Mouse (Mus musculus) T-helper 2 cell (primary cell): Measurements from ENCODE around the gene Tns4.

ENCODE experiments used
- in situ Hi-C: fragments of 300-600 bp; cut with MboI, MseI; formaldehyde crosslinking; loops from one replicate; pipeline ENCODE4 v1.15.1; 2025; ENCODE audit warnings: high pct_unique_total_duplicates

Gene Tns4

GRCm38 (mm10) chr11:99089077-99089601, at the start of gene Tns4:
Tns4 (minus strand) TSS chr11:99089306.
- in situ Hi-C loops: no loop called here

- in situ Hi-C loops: no loop called here
Observed at GRCm38 (mm10) chr11:99137385-99137784, 48.3 kb upstream of the Tns4 start.

GRCm38 (mm10) chr11:99136961-99137360, 47.9 kb upstream of the Tns4 start:
- in situ Hi-C loops: no loop called here

GRCm38 (mm10) chr11:99136361-99136760, 47.3 kb upstream of the Tns4 start:
- in situ Hi-C loops: no loop called here

- in situ Hi-C loops: no loop called here
Observed at GRCm38 (mm10) chr11:99135047-99135440, 45.9 kb upstream of the Tns4 start.

GRCm38 (mm10) chr11:99134266-99135046, 45.4 kb upstream of the Tns4 start:
- in situ Hi-C loops: no loop called here

- in situ Hi-C loops: no loop called here
Observed at GRCm38 (mm10) chr11:99133285-99133897, 44.3 kb upstream of the Tns4 start.

- in situ Hi-C loops: no loop called here
Observed at GRCm38 (mm10) chr11:99132091-99132730, 43.1 kb upstream of the Tns4 start.

GRCm38 (mm10) chr11:99131463-99131840, 42.3 kb upstream of the Tns4 start:
- in situ Hi-C loops: no loop called here

- in situ Hi-C loops: no loop called here
Observed at GRCm38 (mm10) chr11:99130736-99131462, 41.8 kb upstream of the Tns4 start.

GRCm38 (mm10) chr11:99129287-99129686, 40.2 kb upstream of the Tns4 start:
- in situ Hi-C loops: no loop called here

- in situ Hi-C loops: no loop called here
Observed at GRCm38 (mm10) chr11:99127785-99128682, 38.9 kb upstream of the Tns4 start.

GRCm38 (mm10) chr11:99126482-99127253, 37.6 kb upstream of the Tns4 start:
- in situ Hi-C loops: no loop called here

- in situ Hi-C loops: loop anchor here (5.0 kb wide), 1 partner anchor 82 kb away; the partner anchor contains the start of gene Igfbp4
Observed at GRCm38 (mm10) chr11:99124635-99125029, 35.5 kb upstream of the Tns4 start.

GRCm38 (mm10) chr11:99123977-99124634, 35.0 kb upstream of the Tns4 start:
- in situ Hi-C loops: loop anchor here (5.0 kb wide), 1 partner anchor 82 kb away; the partner anchor contains the start of gene Igfbp4

GRCm38 (mm10) chr11:99122703-99123102, 33.6 kb upstream of the Tns4 start:
- in situ Hi-C loops: loop anchor here (5.0 kb wide), 1 partner anchor 80 kb away; the partner anchor contains the start of gene Igfbp4

GRCm38 (mm10) chr11:99121218-99121631, 32.1 kb upstream of the Tns4 start:
- in situ Hi-C loops: loop anchor here (5.0 kb wide), 1 partner anchor 79 kb away; the partner anchor contains the start of gene Igfbp4

- in situ Hi-C loops: loop anchor here (5.0 kb wide), 1 partner anchor 78 kb away; the partner anchor contains the start of gene Igfbp4
Observed at GRCm38 (mm10) chr11:99120524-99121217, 31.6 kb upstream of the Tns4 start.
